Mouse (Mus musculus): ENCODE measurements at regions not wholly inside any gene's neighbourhood (a gene's known extent, or its start where the extent isn't known, plus 50 kb on each side); places are given as distances from the start of the nearest gene placed in this dataset.

DNA sequence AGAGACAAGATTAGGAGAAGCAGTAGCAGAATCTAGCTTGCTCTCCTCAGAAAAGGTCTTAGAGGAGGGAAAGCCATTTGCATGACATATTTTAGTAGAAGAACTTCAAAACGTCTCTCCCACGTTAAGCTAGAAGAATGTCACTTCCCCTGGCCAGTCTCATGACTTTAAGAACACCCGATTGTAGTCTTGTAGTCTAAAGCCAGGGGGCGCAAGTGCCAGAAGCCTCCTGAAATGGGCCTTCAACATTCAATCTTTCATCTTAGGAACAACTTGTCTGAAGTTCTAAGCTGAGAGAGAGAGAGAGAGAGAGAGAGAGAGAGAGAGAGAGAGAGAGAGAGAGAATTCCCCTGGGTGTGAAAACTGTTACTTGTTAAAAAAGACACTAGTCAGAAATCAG lies 581.0 kb downstream of the Tmem182 start:
- TF ChIP-seq CTCF (IDR thresholded peaks at IDR 0.05), result peak; percentile 46
- TF ChIP-seq EP300 (IDR thresholded peaks at IDR 0.05), result no peak
